Mouse (Mus musculus) hindbrain, embryonic 12.5 days (tissue): ENCODE results near the gene Prss28. TPM values are rescaled to one million over a fixed set of nuclear protein-coding genes. Genes with fewer than 3 reads are reported as not detected.

Experiments used
- ATAC-seq: fragments of 200-750 bp; cut with Nextera tagmentation; 2 replicates; pipeline ENCODE4 v1.8.0; 2017; ENCODE audit warnings: moderate TSS enrichment; ENCODE audit not compliant: low FRiP score
- H3K27ac ChIP-seq: fragments of 300-500 bp; sonication (generic); 2 replicates; pipeline ENCODE4 v1.5.1; 2016; ENCODE audit warnings: mild to moderate bottlenecking
- H3K27me3 ChIP-seq: fragments of 300-500 bp; sonication (generic); 2 replicates; pipeline ENCODE4 v1.6.1; 2016; ENCODE audit warnings: mild to moderate bottlenecking
- H3K36me3 ChIP-seq: fragments of 300-500 bp; sonication (generic); 2 replicates; pipeline ENCODE4 v1.6.1; 2016; ENCODE audit warnings: mild to moderate bottlenecking
- H3K4me1 ChIP-seq: fragments of 300-500 bp; sonication (generic); 2 replicates; pipeline ENCODE4 v1.6.1; 2016
- H3K4me2 ChIP-seq: fragments of 300-500 bp; sonication (generic); replicated peaks from 2 replicates; pipeline ENCODE4 v1.6.1; 2016; ENCODE audit warnings: mild to moderate bottlenecking
- H3K4me3 ChIP-seq: fragments of 300-500 bp; sonication (generic); 2 replicates; pipeline ENCODE4 v1.5.1; 2016; ENCODE audit warnings: mild to moderate bottlenecking
- H3K9ac ChIP-seq: fragments of 300-500 bp; sonication (generic); 2 replicates; pipeline ENCODE4 v1.6.1; 2016; ENCODE audit warnings: mild to moderate bottlenecking, moderate library complexity
- H3K9me3 ChIP-seq: fragments of 300-500 bp; sonication (generic); replicated peaks from 2 replicates; pipeline ENCODE4 v1.6.1; 2016; ENCODE audit warnings: mild to moderate bottlenecking
- WGBS: fragments of 180-500 bp; shearing (Covaris S2); methylation state at CpG from one replicate; pipeline ENCODE4 v1.1.7; 2016; 5-methylcytosine and 5-hydroxymethylcytosine counted together
- polyA plus RNA-seq: library from polyadenylated mRNA; unstranded; fragments of >200 nt; fragmentation: Nextera tagmentation; extraction: Ambion mirVana; gene quantifications from 2 replicates; pipeline ENCODE4 v1.2.1, GENCODE M21; 2016

Gene Prss28
- polyA plus RNA-seq, result not detected in 2 replicates

- no peak within 1 kb of the TSS for H3K4me2 ChIP-seq
- no peak within 1 kb of the TSS for H3K4me3 ChIP-seq
- WGBS, result 90% methylated on average over 4 of the region's 4 CpGs
- no peaks in the 10 kb centered on the region for H3K4me1 ChIP-seq
- H3K9me3 ChIP-seq, result no peaks in the 10 kb centered on the region
- H3K9ac ChIP-seq, result no peak within 1 kb of the TSS
- no peak within 1 kb of the TSS for H3K27ac ChIP-seq
- no peaks in the 10 kb centered on the region for H3K36me3 ChIP-seq
- no peak for ATAC-seq
- 0 out of 2 replicates have a peak, but pooled peaks cover 2% of the 10 kb centered on the region for H3K27me3 ChIP-seq
Observed at GRCm38 (mm10) chr17:25308346-25308745, at the start of gene Prss28. TSS of gene Prss28 (plus strand) at chr17:25308646.

GRCm38 (mm10) chr17:25264453-25264852 lies 44.0 kb upstream of the Prss28 start:
- Histone ChIP-seq H3K4me1 (peaks cover 2% of the 10 kb centered on the region; the same call in 1 of the 2 replicates), H3K4me2 (no peak overlapping the region), H3K27me3 (no peaks in the 10 kb centered on the region), H3K36me3 (peaks cover 79% of the 10 kb centered on the region), H3K4me3 (no peak overlapping the region), H3K9me3 (no peaks in the 10 kb centered on the region), H3K9ac (no peak overlapping the region), H3K27ac (no peak overlapping the region)
- no peak for ATAC-seq
- WGBS, result 74% methylated on average over 3 of the region's 3 CpGs

GRCm38 (mm10) chr17:25270795-25271335 lies 37.6 kb upstream of the Prss28 start:
- ATAC-seq, result no peak
- Histone ChIP-seq H3K27ac (no peak overlapping the region), H3K4me1 (peaks cover 36% of the 10 kb centered on the region), H3K9ac (0 out of 2 replicates have a peak overlapping the region, but pooled peaks have one; percentile 10), H3K9me3 (no peaks in the 10 kb centered on the region), H3K36me3 (peaks cover 39% of the 10 kb centered on the region), H3K27me3 (no peaks in the 10 kb centered on the region), H3K4me3 (peak overlapping the region; percentile 10; the same call in 1 of the 2 replicates), H3K4me2 (peak overlapping the region; percentile 99)
- WGBS, result 85% methylated on average over 2 of the region's 2 CpGs

- peak overlapping the region; percentile 98 for H3K27ac ChIP-seq
- ATAC-seq, result no peak
- H3K27me3 ChIP-seq, result no peaks in the 10 kb centered on the region
- peak overlapping the region; percentile 100 for H3K9ac ChIP-seq
- peaks cover 24% of the 10 kb centered on the region for H3K36me3 ChIP-seq
- no peaks in the 10 kb centered on the region for H3K9me3 ChIP-seq
- peak overlapping the region; percentile 98 for H3K4me3 ChIP-seq
- 1% methylated on average over 10 of the region's 10 CpGs for WGBS
- H3K4me2 ChIP-seq, result peak overlapping the region; percentile 99
- H3K4me1 ChIP-seq, result peaks cover 36% of the 10 kb centered on the region
Observed at GRCm38 (mm10) chr17:25272326-25272725, 36.1 kb upstream of the Prss28 start.

GRCm38 (mm10) chr17:25272951-25273705 lies 35.3 kb upstream of the Prss28 start:
- H3K27ac ChIP-seq, result peak overlapping the region; percentile 98
- under 1% methylated on average over 72 of the region's 92 CpGs for WGBS
- peak; percentile 92 for ATAC-seq

GRCm38 (mm10) chr17:25273706-25274501 lies 34.5 kb upstream of the Prss28 start:
- H3K27ac ChIP-seq, result peak overlapping the region; percentile 98
- peak overlapping the region; percentile 98 for H3K4me3 ChIP-seq
- peak; percentile 90 for ATAC-seq
- H3K9ac ChIP-seq, result peak overlapping the region; percentile 100
- H3K4me2 ChIP-seq, result peak overlapping the region; percentile 99
- 1% methylated on average over 45 of the region's 45 CpGs for WGBS
- peaks cover 36% of the 10 kb centered on the region for H3K4me1 ChIP-seq
- H3K27me3 ChIP-seq, result no peaks in the 10 kb centered on the region
- H3K36me3 ChIP-seq, result peaks cover 9% of the 10 kb centered on the region
- H3K9me3 ChIP-seq, result no peaks in the 10 kb centered on the region

More at GRCm38 (mm10) chr17:25272951-25273705, 35.3 kb upstream of the Prss28 start:
- Histone ChIP-seq H3K36me3 (peaks cover 16% of the 10 kb centered on the region), H3K9ac (peak overlapping the region; percentile 100), H3K4me3 (peak overlapping the region; percentile 98), H3K9me3 (no peaks in the 10 kb centered on the region), H3K4me2 (peak overlapping the region; percentile 99), H3K4me1 (peaks cover 36% of the 10 kb centered on the region), H3K27me3 (no peaks in the 10 kb centered on the region)

GRCm38 (mm10) chr17:25274571-25275346 lies 33.7 kb upstream of the Prss28 start, which contains the start of gene Ube2i:
TSS of gene Ube2i (minus strand) at chr17:25274622.
- 83% methylated on average over 9 of the region's 9 CpGs for WGBS

GRCm38 (mm10) chr17:25275833-25276232 lies 32.6 kb upstream of the Prss28 start:
- Histone ChIP-seq H3K4me1 (peaks cover 22% of the 10 kb centered on the region), H3K4me2 (no peak overlapping the region), H3K4me3 (no peak overlapping the region), H3K36me3 (no peaks in the 10 kb centered on the region), H3K9me3 (no peaks in the 10 kb centered on the region), H3K27ac (no peak overlapping the region), H3K9ac (no peak overlapping the region), H3K27me3 (no peaks in the 10 kb centered on the region)
- no peak for ATAC-seq
- 97% methylated on average over 3 of the region's 3 CpGs for WGBS

More at GRCm38 (mm10) chr17:25274571-25275346, 33.7 kb upstream of the Prss28 start, which contains the start of gene Ube2i:
- Histone ChIP-seq H3K4me3 (peak within 1 kb of the TSS; percentile 98), H3K36me3 (peaks cover under 1% of the 10 kb centered on the region; the same call in 1 of the 2 replicates), H3K4me2 (peak within 1 kb of the TSS; percentile 99), H3K27ac (peak within 1 kb of the TSS; percentile 98), H3K4me1 (peaks cover 31% of the 10 kb centered on the region), H3K27me3 (no peaks in the 10 kb centered on the region), H3K9me3 (no peaks in the 10 kb centered on the region), H3K9ac (peak within 1 kb of the TSS; percentile 100)
- no peak for ATAC-seq

GRCm38 (mm10) chr17:25282133-25282532 lies 26.3 kb upstream of the Prss28 start:
- WGBS, result 49% methylated on average over 11 of the region's 11 CpGs
- H3K4me1 ChIP-seq, result no peaks in the 10 kb centered on the region
- H3K4me3 ChIP-seq, result no peak overlapping the region
- no peaks in the 10 kb centered on the region for H3K27me3 ChIP-seq
- no peaks in the 10 kb centered on the region for H3K9me3 ChIP-seq
- H3K9ac ChIP-seq, result no peak overlapping the region
- H3K4me2 ChIP-seq, result no peak overlapping the region
- no peak for ATAC-seq
- no peak overlapping the region for H3K27ac ChIP-seq
- no peaks in the 10 kb centered on the region for H3K36me3 ChIP-seq

- WGBS, result 17% methylated on average over 3 of the region's 3 CpGs
- H3K27ac ChIP-seq, result no peak overlapping the region
- H3K9ac ChIP-seq, result no peak overlapping the region
- no peak overlapping the region for H3K4me2 ChIP-seq
- H3K9me3 ChIP-seq, result no peaks in the 10 kb centered on the region
- no peaks in the 10 kb centered on the region for H3K27me3 ChIP-seq
- ATAC-seq, result no peak
- H3K36me3 ChIP-seq, result no peaks in the 10 kb centered on the region
- H3K4me3 ChIP-seq, result no peak overlapping the region
- H3K4me1 ChIP-seq, result no peaks in the 10 kb centered on the region
Observed at GRCm38 (mm10) chr17:25285033-25285432, 23.4 kb upstream of the Prss28 start.

GRCm38 (mm10) chr17:25288842-25289241 lies 19.6 kb upstream of the Prss28 start:
- ATAC-seq, result no peak
- H3K9me3 ChIP-seq, result no peaks in the 10 kb centered on the region
- no peaks in the 10 kb centered on the region for H3K27me3 ChIP-seq
- H3K4me3 ChIP-seq, result no peak overlapping the region
- no peaks in the 10 kb centered on the region for H3K4me1 ChIP-seq
- 34% methylated on average over 4 of the region's 4 CpGs for WGBS
- H3K27ac ChIP-seq, result no peak overlapping the region
- no peak overlapping the region for H3K4me2 ChIP-seq
- H3K9ac ChIP-seq, result no peak overlapping the region
- H3K36me3 ChIP-seq, result no peaks in the 10 kb centered on the region
